Mouse (Mus musculus) neutrophil, adult 5-6 weeks (primary cell): ENCODE measurements around the gene Fbxl14. TPM values are rescaled to one million over a fixed set of nuclear protein-coding genes. Genes with fewer than 3 reads are reported as not detected.

Source experiments
- ATAC-seq: fragments of 151-379, 151-347 bp; 2 replicates; pipeline ENCODE4 v1.8.0; 2017; ENCODE audit warnings: mild to moderate bottlenecking, moderate TSS enrichment; ENCODE audit not compliant: insufficient number of reproducible peaks, poor library complexity, low FRiP score, severe bottlenecking; ENCODE audit errors: extremely low read depth
- total RNA-seq: library from RNA; stranded (forward); fragments of 200-1000 nt; gene quantifications from 2 replicates; pipeline ENCODE4 v1.2.3, GENCODE M21; 2017

Fbxl14 gene
- total RNA-seq, 1 experiment from 2014 or later = 63.7 TPM

- ATAC-seq = 0 out of 2 replicates have a peak, but pooled peaks have one; percentile 9
Measured at GRCm38 (mm10) chr6:119521931-119522391, 42.5 kb downstream of the Fbxl14 start.

GRCm38 (mm10) chr6:119526498-119526897 is 47.0 kb downstream of the Fbxl14 start:
- no peak for ATAC-seq

- no peak for ATAC-seq
Measured at GRCm38 (mm10) chr6:119529659-119530058, 50.2 kb downstream of the Fbxl14 start.

Other genes starting within 250 kb of the Fbxl14 start
- 2.0 and 3.6 TPM in 2 replicates for gene Cacna2d4, start 243.1 kb upstream of the Fbxl14 start, total RNA-seq
- 0.35 TPM in 1 of 2 replicates, not detected in the other for gene Lrtm2, start 148.9 kb upstream of the Fbxl14 start, total RNA-seq
- 117 and 122 TPM in 2 replicates for gene Adipor2, start 62.0 kb upstream of the Fbxl14 start, total RNA-seq
- gene Wnt5b, start 64.7 kb downstream of the Fbxl14 start, total RNA-seq = 0.23 TPM in 1 of 2 replicates, not detected in the other